Mouse (Mus musculus): ENCODE results near the gene Acly. TPM values are rescaled to one million over a fixed set of nuclear protein-coding genes. Genes with fewer than 3 reads are reported as not detected.
A peak's percentile ranks its signal among the peaks of the same experiment; 100 is the strongest.

The Acly gene
- total and polyA plus RNA-seq, 3 experiments, result 86.9 to 206 (median 139) TPM

GRCm38 (mm10) chr11:100564297-100564696 is 36.5 kb upstream of the Acly start:
- DNase-seq (ENCODE audit: low spot score) (no peak), ATAC-seq (ENCODE audit: extremely low read depth, insufficient number of reproducible peaks, low FRiP score, poor library complexity, severe bottlenecking) (no peak)
- H3K27me3 ChIP-seq (ENCODE audit: insufficient read depth, low read length), result peaks cover 43% of the 10 kb centered on the region
- TF ChIP-seq GATA2 (IDR thresholded peaks at IDR 0.05; ENCODE audit: borderline replicate concordance, low read depth, low read length) (no peak), GATA1 (IDR thresholded peaks at IDR 0.05; ENCODE audit: borderline replicate concordance, low read length) (no peak), CTCF (IDR thresholded peaks at IDR 0.05; ENCODE audit: low read depth, low read length) (no peak), POLR2AphosphoS5 (IDR thresholded peaks at IDR 0.05; ENCODE audit: insufficient replicate concordance, low read depth, low read length) (no peak), TAL1 (conservative IDR thresholded peaks at IDR 0.05; ENCODE audit: low read depth, low read length) (no peak)
- no peaks in the 10 kb centered on the region for H3K9me3 ChIP-seq (replicated peaks)
- H3K4me3 ChIP-seq (ENCODE audit: low read depth, low read length), result no peak overlapping the region
- no peaks in the 10 kb centered on the region for H3K36me3 ChIP-seq (replicated peaks)
- H3K4me1 ChIP-seq (ENCODE audit: insufficient read depth, low read depth, low read length), result peaks cover 5% of the 10 kb centered on the region

- no peaks in the 10 kb centered on the region for H3K36me3 ChIP-seq (replicated peaks)
- no peak overlapping the region for H3K4me3 ChIP-seq (ENCODE audit: low read depth, low read length)
- H3K4me1 ChIP-seq (ENCODE audit: insufficient read depth, low read depth, low read length), result peaks cover 5% of the 10 kb centered on the region
- TF ChIP-seq CTCF (IDR thresholded peaks at IDR 0.05; ENCODE audit: low read depth, low read length) (no peak), POLR2AphosphoS5 (IDR thresholded peaks at IDR 0.05; ENCODE audit: insufficient replicate concordance, low read depth, low read length) (no peak), TAL1 (conservative IDR thresholded peaks at IDR 0.05; ENCODE audit: low read depth, low read length) (no peak), GATA2 (IDR thresholded peaks at IDR 0.05; ENCODE audit: borderline replicate concordance, low read depth, low read length) (no peak), GATA1 (IDR thresholded peaks at IDR 0.05; ENCODE audit: borderline replicate concordance, low read length) (no peak)
- no peak for ATAC-seq (ENCODE audit: extremely low read depth, insufficient number of reproducible peaks, low FRiP score, poor library complexity, severe bottlenecking)
- peaks cover 41% of the 10 kb centered on the region for H3K27me3 ChIP-seq (ENCODE audit: insufficient read depth, low read length)
- H3K9me3 ChIP-seq (replicated peaks), result no peaks in the 10 kb centered on the region
- DNase-seq (ENCODE audit: low spot score), result no peak
These were observed 33.9 kb upstream of the Acly start for GRCm38 (mm10) chr11:100561748-100562147.

GRCm38 (mm10) chr11:100559476-100559875 is 31.7 kb upstream of the Acly start:
- Histone ChIP-seq H3K4me3 (ENCODE audit: low read depth, low read length) (no peak overlapping the region), H3K4me1 (ENCODE audit: insufficient read depth, low read depth, low read length) (peaks cover 12% of the 10 kb centered on the region), H3K36me3 (replicated peaks) (no peaks in the 10 kb centered on the region), H3K27me3 (ENCODE audit: insufficient read depth, low read length) (peaks cover 38% of the 10 kb centered on the region), H3K9me3 (replicated peaks) (no peaks in the 10 kb centered on the region)
- DNase-seq (ENCODE audit: low spot score) (no peak), ATAC-seq (ENCODE audit: extremely low read depth, insufficient number of reproducible peaks, low FRiP score, poor library complexity, severe bottlenecking) (no peak)
- TF ChIP-seq GATA2 (IDR thresholded peaks at IDR 0.05; ENCODE audit: borderline replicate concordance, low read depth, low read length) (no peak), GATA1 (IDR thresholded peaks at IDR 0.05; ENCODE audit: borderline replicate concordance, low read length) (no peak), CTCF (IDR thresholded peaks at IDR 0.05; ENCODE audit: low read depth, low read length) (no peak), TAL1 (conservative IDR thresholded peaks at IDR 0.05; ENCODE audit: low read depth, low read length) (no peak), POLR2AphosphoS5 (IDR thresholded peaks at IDR 0.05; ENCODE audit: insufficient replicate concordance, low read depth, low read length) (no peak)

- ATAC-seq (ENCODE audit: extremely low read depth, insufficient number of reproducible peaks, low FRiP score, poor library complexity, severe bottlenecking), result no peak
- no peak for DNase-seq (ENCODE audit: low spot score)
- H3K36me3 ChIP-seq (replicated peaks), result no peaks in the 10 kb centered on the region
- no peak overlapping the region for H3K4me3 ChIP-seq (ENCODE audit: low read depth, low read length)
- H3K9me3 ChIP-seq (replicated peaks), result no peaks in the 10 kb centered on the region
- H3K4me1 ChIP-seq (ENCODE audit: insufficient read depth, low read depth, low read length), result peaks cover 9% of the 10 kb centered on the region
- peaks cover 34% of the 10 kb centered on the region for H3K27me3 ChIP-seq (ENCODE audit: insufficient read depth, low read length)
- TF ChIP-seq GATA2 (IDR thresholded peaks at IDR 0.05; ENCODE audit: borderline replicate concordance, low read depth, low read length), result no peak
- no peak for TF ChIP-seq TAL1 (conservative IDR thresholded peaks at IDR 0.05; ENCODE audit: low read depth, low read length)
- TF ChIP-seq GATA1 (IDR thresholded peaks at IDR 0.05; ENCODE audit: borderline replicate concordance, low read length), result no peak
- TF ChIP-seq POLR2AphosphoS5 (IDR thresholded peaks at IDR 0.05; ENCODE audit: insufficient replicate concordance, low read depth, low read length), result no peak
- TF ChIP-seq CTCF (IDR thresholded peaks at IDR 0.05; ENCODE audit: low read depth, low read length), result no peak
These were observed 29.8 kb upstream of the Acly start for GRCm38 (mm10) chr11:100557563-100557962.

GRCm38 (mm10) chr11:100555583-100555982 is 27.8 kb upstream of the Acly start:
- Histone ChIP-seq H3K36me3 (replicated peaks) (no peaks in the 10 kb centered on the region), H3K9me3 (replicated peaks) (no peaks in the 10 kb centered on the region), H3K4me3 (ENCODE audit: low read depth, low read length) (no peak overlapping the region), H3K27me3 (ENCODE audit: insufficient read depth, low read length) (peaks cover 42% of the 10 kb centered on the region; the same call in 1 of the 2 replicates), H3K4me1 (ENCODE audit: insufficient read depth, low read depth, low read length) (peaks cover 9% of the 10 kb centered on the region)
- DNase-seq (ENCODE audit: low spot score), result peak; percentile 66
- ATAC-seq (ENCODE audit: extremely low read depth, insufficient number of reproducible peaks, low FRiP score, poor library complexity, severe bottlenecking), result no peak
- TF ChIP-seq CTCF (IDR thresholded peaks at IDR 0.05; ENCODE audit: low read depth, low read length) (peak; percentile 45), GATA1 (IDR thresholded peaks at IDR 0.05; ENCODE audit: borderline replicate concordance, low read length) (no peak), POLR2AphosphoS5 (IDR thresholded peaks at IDR 0.05; ENCODE audit: insufficient replicate concordance, low read depth, low read length) (no peak), GATA2 (IDR thresholded peaks at IDR 0.05; ENCODE audit: borderline replicate concordance, low read depth, low read length) (no peak), TAL1 (conservative IDR thresholded peaks at IDR 0.05; ENCODE audit: low read depth, low read length) (no peak)

- H3K4me3 ChIP-seq (ENCODE audit: low read depth, low read length), result no peak overlapping the region
- peaks cover 37% of the 10 kb centered on the region for H3K27me3 ChIP-seq (ENCODE audit: insufficient read depth, low read length)
- no peak for DNase-seq (ENCODE audit: low spot score)
- H3K36me3 ChIP-seq (replicated peaks), result no peaks in the 10 kb centered on the region
- no peak for TF ChIP-seq TAL1 (conservative IDR thresholded peaks at IDR 0.05; ENCODE audit: low read depth, low read length)
- no peak for TF ChIP-seq GATA1 (IDR thresholded peaks at IDR 0.05; ENCODE audit: borderline replicate concordance, low read length)
- no peak for TF ChIP-seq GATA2 (IDR thresholded peaks at IDR 0.05; ENCODE audit: borderline replicate concordance, low read depth, low read length)
- TF ChIP-seq POLR2AphosphoS5 (IDR thresholded peaks at IDR 0.05; ENCODE audit: insufficient replicate concordance, low read depth, low read length), result no peak
- TF ChIP-seq CTCF (IDR thresholded peaks at IDR 0.05; ENCODE audit: low read depth, low read length), result no peak
- H3K4me1 ChIP-seq (ENCODE audit: insufficient read depth, low read depth, low read length), result peaks cover 26% of the 10 kb centered on the region
- no peak for ATAC-seq (ENCODE audit: extremely low read depth, insufficient number of reproducible peaks, low FRiP score, poor library complexity, severe bottlenecking)
- no peaks in the 10 kb centered on the region for H3K9me3 ChIP-seq (replicated peaks)
These were observed 25.0 kb upstream of the Acly start for GRCm38 (mm10) chr11:100552842-100553241.
